Mouse (Mus musculus) small intestine, adult 2 months (tissue): ENCODE data around the gene Morn4.

ENCODE experiments used
- CTCF ChIP-seq: fragments of 200-500 bp; IDR thresholded peaks from 2 replicates; pipeline ENCODE4 v1.5.1; 2012; ENCODE audit warnings: low read depth, mild to moderate bottlenecking, control low read depth, inconsistent platforms, low read length, moderate library complexity, mixed read lengths; ENCODE audit not compliant: insufficient replicate concordance, insufficient read length; ENCODE audit errors: extremely low read depth
- POLR2A ChIP-seq: fragments of 200-500 bp; IDR thresholded peaks from 2 replicates; pipeline ENCODE4 v1.6.1; 2012; ENCODE audit warnings: low read depth, mild to moderate bottlenecking, control low read depth, inconsistent platforms, low read length, moderate library complexity

DNA sequence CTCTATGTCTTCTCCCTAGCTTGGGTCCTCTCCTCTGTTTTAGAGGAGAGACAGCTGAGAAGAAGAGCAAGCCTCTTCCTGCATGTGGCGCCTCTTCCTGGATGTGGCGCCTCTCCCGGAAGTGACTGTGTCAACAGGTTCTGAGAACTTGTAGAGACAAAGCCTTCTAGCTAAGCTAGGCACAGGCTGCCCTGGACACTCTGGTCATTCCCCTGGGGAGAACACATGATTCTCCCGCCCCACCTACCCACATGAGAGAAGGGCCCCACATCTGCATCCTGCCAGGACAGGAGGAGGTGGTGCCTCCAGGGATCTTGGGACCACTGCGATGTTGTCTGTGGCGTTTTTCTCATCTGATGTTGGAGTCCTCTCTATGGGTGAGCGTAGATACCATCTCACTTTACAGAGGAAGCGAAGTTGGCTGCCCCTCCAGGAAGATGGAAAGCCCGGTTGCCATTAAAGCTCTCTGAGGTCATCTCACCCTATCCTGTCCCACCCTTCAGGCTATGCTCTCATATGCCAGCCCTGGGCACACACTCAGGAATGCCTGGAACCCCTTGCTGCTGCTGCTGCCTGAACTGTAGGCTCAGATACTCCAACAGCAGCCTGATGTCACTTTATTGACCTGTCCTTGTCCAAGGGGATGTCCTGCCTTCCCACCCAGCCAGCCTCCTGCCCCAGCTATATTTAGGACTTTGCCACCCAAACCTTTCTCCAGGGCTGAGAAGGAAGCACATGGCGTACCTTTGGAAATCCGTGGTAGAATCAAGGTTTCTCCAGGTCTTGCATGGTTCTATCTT lies 17.5 kb downstream of the Morn4 start:
- TF ChIP-seq CTCF, result no peak
- TF ChIP-seq POLR2A, result no peak
